Mouse (Mus musculus): ENCODE data around the gene Nrxn3.

The Nrxn3 gene

GRCm38 (mm10) chr12:89049686-89050085, 327.0 kb downstream of the Nrxn3 start:
- no peak for DNase-seq (ENCODE audit: low read depth)

GRCm38 (mm10) chr12:89072436-89072835, 349.8 kb downstream of the Nrxn3 start:
- DNase-seq (ENCODE audit: low read depth), result no peak

- no peak for DNase-seq (ENCODE audit: low read depth)
Measured at GRCm38 (mm10) chr12:89073167-89073743, 350.6 kb downstream of the Nrxn3 start.

GRCm38 (mm10) chr12:89074551-89075295, 352.0 kb downstream of the Nrxn3 start:
- DNase-seq (ENCODE audit: low read depth), result no peak

- no peak for DNase-seq (ENCODE audit: low read depth)
Measured at GRCm38 (mm10) chr12:89093806-89094479, 371.3 kb downstream of the Nrxn3 start.

- DNase-seq (ENCODE audit: low read depth), result no peak
Measured at GRCm38 (mm10) chr12:89097561-89097960, 374.9 kb downstream of the Nrxn3 start.

- DNase-seq (ENCODE audit: low read depth), result no peak
Measured at GRCm38 (mm10) chr12:89106029-89106733, 383.5 kb downstream of the Nrxn3 start.

GRCm38 (mm10) chr12:89106881-89107584, 384.4 kb downstream of the Nrxn3 start:
- DNase-seq (ENCODE audit: low read depth), result no peak

- DNase-seq (ENCODE audit: low read depth), result no peak
Measured at GRCm38 (mm10) chr12:89109779-89110335, 387.2 kb downstream of the Nrxn3 start.

GRCm38 (mm10) chr12:89128602-89129001, 405.9 kb downstream of the Nrxn3 start:
- no peak for DNase-seq (ENCODE audit: low read depth)

- DNase-seq (ENCODE audit: low read depth), result no peak
Measured at GRCm38 (mm10) chr12:89129139-89129907, 406.6 kb downstream of the Nrxn3 start.

GRCm38 (mm10) chr12:89134333-89134732, 411.7 kb downstream of the Nrxn3 start:
- peak; percentile 48 for DNase-seq (ENCODE audit: low read depth)

- no peak for DNase-seq (ENCODE audit: low read depth)
Measured at GRCm38 (mm10) chr12:89134774-89135307, 412.2 kb downstream of the Nrxn3 start.

GRCm38 (mm10) chr12:89148974-89149411, 426.3 kb downstream of the Nrxn3 start:
- no peak for DNase-seq (ENCODE audit: low read depth)

- DNase-seq (ENCODE audit: low read depth), result no peak
Measured at GRCm38 (mm10) chr12:89149455-89149854, 426.8 kb downstream of the Nrxn3 start.

GRCm38 (mm10) chr12:89156086-89156757, 433.5 kb downstream of the Nrxn3 start:
- DNase-seq (ENCODE audit: low read depth), result no peak

GRCm38 (mm10) chr12:89159353-89159752, 436.7 kb downstream of the Nrxn3 start:
- no peak for DNase-seq (ENCODE audit: low read depth)

GRCm38 (mm10) chr12:89174306-89175159, 451.9 kb downstream of the Nrxn3 start:
- no peak for DNase-seq (ENCODE audit: low read depth)

Measured in induced T-regulatory cell, adult 2 months (primary cell).